Comparison of ENCODE assay signal across 26 mouse cellular contexts in genomic region chr6:51664049-51664448, GRCm38 (mm10).
DNase-seq lines count a peak whose midpoint lies in the region; ATAC-seq lines count a peak whose summit lies in the region.
"Had no signal": no experiment of that assay in that cellular context is flagged by ENCODE, and none has a peak within 500 bp of the region (broad histone marks: within the 10 kb centered on the region; RNA-seq: fewer than 3 reads in every experiment).

No protein-coding gene starts in this region.

- H3K27me3 ChIP-seq in megakaryocyte, embryonic 14.5 days (replicated peaks): peaks cover 11% of the 10 kb centered on the region
- H3K27me3 ChIP-seq: CH12.LX; embryonic facial prominence, embryonic 13.5 days; embryonic facial prominence, embryonic 15.5 days; forebrain, embryonic 12.5 days; Patski had no signal

- peak overlapping the region; percentile 38 for H3K4me3 ChIP-seq in megakaryocyte, embryonic 14.5 days (replicated peaks)
- H3K4me3 ChIP-seq: embryonic facial prominence, embryonic 13.5 days; embryonic facial prominence, embryonic 15.5 days; erythroblast, embryonic 14.5 days; forebrain, embryonic 10.5 days; forebrain, embryonic 12.5 days had no signal

- peak; percentile 10 for DNase-seq in brain, adult 2 months (ENCODE audit: low read depth, low spot score)
- DNase-seq in telencephalon, adult 2 months (ENCODE audit: low read depth, low spot score): peak; percentile 10
- DNase-seq: adrenal gland, adult 8-10 months; adrenal gland, postnatal 14 days; adrenal gland, postnatal 36 days; cerebellum, adult 11 months; cerebellum, adult 18-20 months; cerebellum, adult 8-10 months; cerebellum, adult 9-11 months; cerebellum, postnatal 14 days; cerebellum, postnatal 36 days; embryo, embryonic 11 days had no signal

- H3K36me3 ChIP-seq in megakaryocyte, embryonic 14.5 days (replicated peaks; ENCODE audit: low read length): no peaks in the 10 kb centered on the region
- H3K36me3 ChIP-seq: embryonic facial prominence, embryonic 13.5 days; embryonic facial prominence, embryonic 15.5 days; forebrain, embryonic 10.5 days; forebrain, embryonic 12.5 days; G1E had no signal

- H3K4me1 ChIP-seq in megakaryocyte, embryonic 14.5 days: no peaks in the 10 kb centered on the region
- H3K4me1 ChIP-seq: embryonic facial prominence, embryonic 13.5 days; embryonic facial prominence, embryonic 15.5 days; forebrain, embryonic 10.5 days; forebrain, embryonic 12.5 days had no signal

- H3K9me3 ChIP-seq in megakaryocyte, embryonic 14.5 days: peaks cover 54% of the 10 kb centered on the region
- H3K9me3 ChIP-seq: embryonic facial prominence, embryonic 15.5 days had no signal

- ATAC-seq in megakaryocyte, adult 5-6 weeks (ENCODE audit: poor library complexity, severe bottlenecking): no peak
- no peak for ATAC-seq in CD4-positive, CD25-positive, alpha-beta regulatory T cell, adult 4 months
- ATAC-seq: activated CD4-positive, CD25-positive, alpha-beta regulatory T cell, adult 4 months; forebrain, embryonic 14.5 days; forebrain, embryonic 16.5 days; Patski had no signal
